Mouse (Mus musculus) lung, adult 18-20 months (tissue): Measurements from ENCODE around the gene Serinc2.
A peak's percentile ranks its signal among the peaks of the same experiment; 100 is the strongest.

Source experiments
- DNase-seq, 2 experiments: peaks; one replicate each; pipeline ENCODE4 v3.0.0; 2022; ENCODE audit warnings: mixed read lengths in 2 of 2

The Serinc2 gene

DNA sequence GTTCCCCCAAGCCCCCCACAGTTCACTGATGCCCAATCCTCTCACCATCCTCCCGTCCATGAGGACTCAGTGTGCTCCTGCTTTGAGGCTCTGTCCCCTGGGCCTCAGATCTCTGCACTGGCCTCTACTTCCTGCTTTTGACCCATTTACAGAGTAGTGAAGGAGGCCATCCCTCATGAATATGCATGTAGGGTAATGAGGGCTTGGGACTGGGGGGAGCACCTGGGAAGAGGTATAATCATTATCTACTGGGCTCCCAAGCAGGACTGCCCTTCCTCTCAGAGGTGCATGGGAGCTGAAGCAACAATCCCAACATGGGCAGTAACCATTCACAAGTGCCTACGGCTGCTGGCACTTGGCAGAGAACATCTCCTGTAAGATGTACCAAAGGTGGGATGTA is at the start of gene Serinc2:
Serinc2 (minus strand) TSS at position 101 of the 400 bp plus-strand sequence.
- no peak for DNase-seq

DNA sequence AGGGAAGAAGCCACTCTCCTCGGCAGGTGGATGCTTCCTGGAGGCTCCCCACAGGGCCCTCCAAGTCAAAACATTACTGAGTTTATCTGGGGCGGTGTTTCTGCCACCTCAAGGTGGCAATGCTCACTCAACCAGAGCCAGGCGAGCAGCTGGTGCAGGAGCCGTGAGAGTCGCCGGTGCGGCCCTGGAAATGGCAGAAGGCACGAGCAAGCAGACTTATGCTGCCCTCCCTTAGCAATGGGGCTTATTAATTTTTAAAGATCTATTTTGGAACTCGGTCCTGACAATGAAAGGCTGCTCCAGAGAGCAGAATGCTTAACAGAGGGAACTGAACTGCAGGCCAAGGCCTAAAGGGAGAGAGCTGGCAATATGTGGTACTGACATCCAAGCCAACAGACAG is 48.4 kb upstream of the Serinc2 start:
- no peak for DNase-seq

DNA sequence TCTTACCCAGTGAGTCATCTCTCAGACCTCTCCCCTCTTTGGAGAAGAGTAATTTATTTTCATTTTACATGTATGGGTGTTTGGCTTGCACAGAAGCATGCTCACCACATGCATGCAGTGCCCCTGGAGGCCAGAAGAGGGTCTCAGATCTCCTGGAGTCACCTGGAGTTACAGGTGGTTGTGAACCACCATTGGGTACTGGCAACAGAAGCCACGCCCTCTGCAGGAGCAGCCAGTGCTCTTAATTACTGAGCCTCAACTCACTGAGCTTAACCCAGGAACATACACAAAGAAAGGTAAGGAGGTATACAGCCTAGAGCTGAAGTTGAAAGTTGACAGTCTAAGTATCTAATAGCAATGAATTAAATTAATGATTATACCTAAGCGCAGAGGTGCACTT is 46.4 kb upstream of the Serinc2 start:
- no peak for DNase-seq

DNA sequence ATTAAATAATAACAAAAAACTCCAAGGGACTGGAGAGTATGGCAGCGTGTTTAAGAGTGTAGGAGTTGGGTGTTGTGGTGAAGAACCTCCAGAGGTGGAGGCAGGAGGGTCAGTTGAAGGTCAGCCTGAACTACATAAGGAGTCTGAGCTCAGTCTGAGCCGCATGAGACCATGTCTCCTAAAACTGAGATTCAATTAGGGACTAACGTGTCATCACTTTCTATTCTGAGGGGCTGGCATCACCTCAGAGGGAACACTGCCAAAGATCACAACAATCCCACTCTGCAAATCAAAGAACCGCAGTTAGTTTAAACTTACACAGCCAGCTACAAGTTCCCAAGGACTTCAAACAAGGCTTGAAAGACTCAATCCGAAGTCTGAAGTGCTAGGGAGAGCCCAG is 44.6 kb upstream of the Serinc2 start:
- no peak for DNase-seq

DNA sequence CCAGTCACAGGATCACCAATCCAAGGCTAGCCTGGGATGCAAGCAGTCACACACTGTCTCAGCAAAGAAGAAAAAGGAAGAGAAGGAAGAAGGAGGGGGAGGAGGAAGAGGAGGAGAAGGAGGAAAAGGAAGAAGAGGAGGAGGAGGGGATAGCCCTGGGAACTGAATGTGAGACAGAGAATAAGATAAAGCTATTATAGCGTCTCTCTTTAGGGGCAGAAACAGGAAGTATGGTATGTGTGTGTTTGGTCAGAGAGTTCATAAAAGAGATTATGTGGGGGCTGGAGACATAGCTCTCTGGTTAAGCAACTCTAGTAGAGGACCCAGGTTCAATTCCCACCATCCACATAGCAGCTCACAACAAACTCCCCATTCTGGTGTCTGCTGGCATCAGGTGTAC is 44.2 kb upstream of the Serinc2 start:
- no peak for DNase-seq

DNA sequence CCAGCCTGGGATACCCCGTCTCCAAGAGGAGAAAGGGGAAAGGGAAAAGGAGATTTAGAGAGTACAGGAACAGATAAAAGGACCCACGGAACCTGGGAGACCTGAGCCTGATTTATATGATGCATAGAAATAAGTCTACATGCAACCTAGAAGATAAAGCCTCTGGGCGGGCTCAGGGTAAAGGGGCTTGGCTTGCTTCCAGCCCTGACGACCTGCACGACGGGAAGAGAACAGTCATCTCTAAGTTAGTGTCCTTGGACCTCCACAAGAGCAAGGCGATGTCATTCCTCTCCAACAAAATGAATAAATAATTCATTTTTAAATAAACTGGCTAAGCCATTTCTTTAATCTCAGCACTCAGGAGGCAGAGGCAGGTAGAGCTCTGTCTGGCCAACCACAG is 43.6 kb upstream of the Serinc2 start:
- DNase-seq: no peak

DNA sequence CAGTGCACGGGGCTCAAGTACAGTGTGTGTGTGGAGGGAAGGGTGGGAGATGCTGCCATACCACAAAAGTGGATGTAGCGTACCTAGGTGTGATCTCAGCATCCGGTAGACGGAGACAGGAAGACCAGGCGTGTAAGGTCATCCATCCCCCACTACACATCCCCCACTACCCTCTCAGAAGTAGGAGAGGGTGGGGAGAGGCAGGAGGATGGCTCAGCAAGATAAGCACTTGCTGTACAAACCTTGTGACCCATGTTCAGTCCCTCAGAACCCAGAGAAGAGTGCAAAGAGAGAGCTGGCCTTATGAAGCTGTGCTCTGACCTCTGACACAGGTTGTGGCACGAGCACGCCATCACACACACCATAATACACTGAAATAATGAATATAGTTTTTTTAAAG is 42.6 kb upstream of the Serinc2 start:
- no peak for DNase-seq

DNA sequence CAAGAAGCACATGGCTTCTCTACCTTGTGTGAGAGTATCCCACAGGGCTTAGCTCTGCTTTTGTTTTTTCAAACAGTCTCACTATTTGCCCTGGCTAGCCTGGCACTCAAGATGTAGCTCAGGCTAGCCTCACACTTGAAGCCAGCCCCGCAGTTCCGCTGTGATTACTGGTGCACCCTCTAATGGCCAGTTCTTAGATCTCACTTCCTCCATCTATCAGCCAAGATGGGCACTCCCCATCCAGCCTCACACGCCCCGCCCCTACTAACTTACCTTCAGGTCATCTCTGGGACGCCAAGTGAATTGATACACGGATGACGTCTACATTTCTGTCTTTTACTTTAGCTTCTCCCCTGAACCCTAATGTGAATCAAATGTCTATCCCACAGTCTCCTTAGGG is 40.6 kb upstream of the Serinc2 start:
- no peak for DNase-seq

DNA sequence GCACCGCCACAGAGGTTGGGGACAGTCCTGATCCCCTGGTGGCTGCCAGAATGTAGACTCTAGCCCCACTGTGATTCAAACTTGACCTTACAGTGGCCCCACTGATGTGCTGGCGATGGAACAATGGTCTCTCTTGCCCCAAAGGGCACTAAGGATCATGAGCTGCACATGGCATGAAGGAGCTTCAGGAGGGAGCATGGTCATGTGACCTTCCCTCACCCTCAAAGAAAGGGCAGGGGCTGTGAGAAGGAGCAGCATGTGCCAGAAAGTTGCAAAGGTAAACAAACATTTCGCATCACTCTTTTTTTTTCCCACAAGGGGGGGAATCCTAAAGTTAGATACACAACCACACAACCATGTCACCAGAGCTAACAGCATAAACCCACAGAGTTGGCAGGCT is 39.1 kb upstream of the Serinc2 start:
- DNase-seq: no peak

DNA sequence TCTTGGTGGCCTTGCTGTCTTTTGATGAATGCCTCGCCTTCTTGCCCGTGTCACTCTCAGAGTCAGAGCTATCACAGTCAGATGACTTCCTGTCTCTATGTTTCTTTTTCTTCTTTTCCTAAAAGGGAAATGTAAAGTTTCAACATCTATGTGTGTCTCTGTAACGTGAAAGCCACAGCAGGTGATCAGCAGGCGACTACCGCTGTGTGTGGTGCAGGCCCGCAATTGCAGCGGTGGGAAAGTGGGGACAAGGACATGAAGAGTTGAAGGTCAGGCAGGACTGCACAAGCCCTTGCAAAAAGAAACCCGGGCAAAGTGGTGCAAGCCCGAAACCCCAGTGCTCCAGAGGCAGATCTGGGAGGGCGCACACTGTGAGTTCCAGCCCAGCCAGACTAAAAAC is 37.7 kb upstream of the Serinc2 start:
- DNase-seq: no peak

DNA sequence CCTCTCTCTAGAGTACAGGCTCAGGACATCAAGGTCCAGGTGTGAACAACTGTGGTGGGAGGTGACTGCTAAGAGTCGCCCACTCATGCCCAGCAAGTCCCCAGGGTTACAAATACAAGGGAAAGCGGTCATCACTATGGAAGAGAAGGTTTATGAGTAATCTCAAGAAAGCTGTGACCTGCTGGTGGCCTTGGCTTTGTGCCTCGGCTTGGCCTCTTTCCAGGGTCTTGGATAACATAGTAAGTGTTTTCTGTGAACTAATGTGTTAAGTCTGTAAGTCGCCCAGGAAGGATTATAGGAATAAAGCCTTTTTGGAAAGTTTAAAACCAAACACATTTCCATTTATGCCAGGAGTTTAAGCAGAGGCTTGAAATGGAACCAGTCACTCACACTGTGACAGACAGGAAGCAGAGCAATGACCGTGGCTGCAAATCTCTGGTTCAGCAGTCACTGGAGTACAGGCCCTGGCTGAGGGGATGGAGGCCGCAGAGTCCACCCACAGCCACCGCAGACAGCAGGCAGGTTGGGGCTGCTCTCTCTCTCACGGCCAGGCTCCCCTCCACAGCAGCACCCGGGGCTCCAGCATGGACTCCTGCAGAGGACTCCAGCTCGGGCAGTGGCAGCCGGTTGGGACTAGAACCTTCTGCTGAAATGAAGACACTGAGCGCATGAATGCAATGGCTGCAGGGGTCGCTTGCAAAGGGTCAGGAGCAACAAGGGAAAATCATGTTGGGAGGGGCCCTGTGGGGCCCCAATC is 36.9 kb upstream of the Serinc2 start:
- DNase-seq: peak in 1 of 2 experiments; percentile 25

DNA sequence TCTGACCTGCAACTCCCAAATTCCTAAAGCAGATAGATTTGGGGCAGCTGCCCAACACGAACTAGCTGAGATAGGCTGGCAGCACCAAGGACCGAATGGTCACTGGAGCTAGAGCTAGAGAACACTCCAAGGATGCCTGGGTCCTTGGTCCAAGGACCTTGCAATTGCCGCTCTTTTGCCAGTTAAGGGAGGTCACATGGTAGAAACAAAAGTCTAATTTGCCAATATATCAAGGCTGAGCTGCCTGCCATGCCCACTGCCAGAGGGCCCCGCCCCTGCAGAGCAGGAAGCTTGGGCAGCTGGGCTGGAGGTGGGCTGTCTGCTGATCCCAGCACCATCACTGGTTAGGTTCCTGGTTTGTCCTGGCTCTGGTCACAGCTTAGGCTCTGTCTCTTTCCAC is 34.5 kb upstream of the Serinc2 start:
- no peak for DNase-seq

DNA sequence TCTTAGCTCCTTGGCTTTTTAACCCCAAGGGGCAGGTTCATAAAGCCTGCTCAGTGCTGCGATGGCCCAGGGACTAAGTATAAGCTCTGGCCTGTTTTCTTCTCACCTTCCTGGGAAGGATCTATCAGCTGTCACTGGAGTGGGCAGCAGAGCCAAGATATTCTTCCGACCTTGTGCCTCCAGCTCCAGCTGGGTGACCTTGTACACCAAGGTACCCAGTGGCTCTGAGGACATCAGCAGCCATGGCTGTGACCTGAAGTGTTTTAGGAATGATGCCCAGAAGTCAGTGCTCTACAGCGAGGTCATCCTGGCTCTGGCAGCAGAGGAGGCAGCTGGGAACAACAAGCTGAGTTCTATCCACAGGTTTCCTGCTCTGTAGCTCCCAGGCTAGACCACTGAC is 33.5 kb upstream of the Serinc2 start:
- no peak for DNase-seq

DNA sequence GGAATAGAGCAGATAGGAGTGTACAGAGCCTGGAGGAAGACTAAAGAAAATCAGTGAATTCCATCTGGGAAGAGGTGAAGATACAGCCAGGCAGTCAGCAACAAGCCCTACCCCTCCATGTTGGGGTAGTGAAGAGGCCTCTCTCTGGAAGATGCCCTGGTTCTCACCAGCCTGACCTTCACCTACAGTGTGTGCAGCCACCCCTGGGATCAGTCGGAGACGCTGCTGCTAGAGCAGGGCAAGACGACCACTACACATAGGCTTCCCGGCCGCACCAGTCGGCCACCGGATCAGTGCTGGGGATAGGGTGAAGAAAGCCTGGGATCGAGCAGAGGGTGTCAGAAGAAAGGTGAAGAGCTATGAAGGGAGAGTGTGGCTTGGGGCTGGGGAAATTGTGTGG is 30.2 kb upstream of the Serinc2 start:
- no peak for DNase-seq

DNA sequence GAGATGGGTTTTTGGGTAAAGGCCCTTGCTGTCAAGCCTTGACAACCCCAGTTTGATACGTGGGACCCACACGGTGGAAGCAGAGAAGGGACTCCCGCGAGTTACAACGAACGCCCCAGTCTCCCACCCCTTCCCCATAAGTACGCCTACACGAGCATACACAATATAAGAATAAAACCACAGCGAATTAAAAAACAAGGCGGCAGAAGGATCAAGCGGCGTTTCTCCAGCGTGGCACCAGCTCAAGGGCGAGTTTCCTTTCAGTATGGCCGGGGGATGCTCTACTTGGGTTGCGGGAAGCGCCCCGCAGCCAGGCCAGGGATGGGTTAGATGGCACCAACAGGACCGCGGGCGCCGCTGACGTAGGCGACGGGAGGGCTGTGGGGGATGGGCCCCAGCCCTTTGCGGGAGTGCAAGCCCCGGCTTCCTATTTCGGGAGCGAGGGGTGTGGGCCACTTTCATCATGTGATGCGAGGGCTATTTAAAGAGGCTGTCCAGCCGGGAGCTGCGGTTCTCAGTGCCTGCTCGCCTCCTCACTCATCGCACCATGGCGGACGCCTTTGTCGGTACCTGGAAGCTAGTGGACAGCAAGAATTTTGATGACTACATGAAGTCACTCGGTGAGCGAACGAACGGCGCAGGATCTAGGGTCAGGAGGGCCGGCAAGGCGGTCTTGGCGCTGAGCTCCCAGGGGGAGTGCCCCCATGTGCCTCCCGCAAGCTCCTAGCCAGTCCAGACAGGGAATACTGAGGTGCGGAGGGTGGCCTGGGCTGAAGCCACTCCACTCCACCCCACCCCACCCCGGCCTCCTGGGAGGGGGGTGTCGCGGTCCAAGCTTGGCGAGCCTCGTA is 29.5 kb upstream of the Serinc2 start, which contains the start of the genes Fabp3 and Gm10570:
Fabp3 (plus strand) TSS at position 365 of the 851 bp plus-strand sequence.
Gm10570 (minus strand) TSS at position 444 of the 851 bp plus-strand sequence.
- DNase-seq: peak; percentile 20 to 41

DNA sequence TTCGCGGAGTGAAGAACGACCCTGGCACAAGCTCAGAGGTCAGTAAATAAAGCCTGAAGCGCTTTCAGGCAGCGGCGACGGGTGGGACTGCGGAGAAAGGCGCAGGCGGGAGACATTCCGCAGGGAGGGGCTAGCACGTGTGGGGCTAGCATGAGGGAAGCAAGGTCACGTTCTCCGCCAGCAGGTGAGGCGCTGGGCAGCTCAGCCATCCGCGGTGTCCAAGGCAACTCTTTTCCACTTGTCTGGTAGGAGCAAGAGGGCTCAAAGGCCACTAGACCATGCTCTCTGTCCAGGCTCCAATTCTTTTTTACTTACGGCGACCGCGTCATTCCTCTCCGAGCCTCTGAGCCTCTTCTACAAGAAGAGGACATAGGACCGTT is 28.8 kb upstream of the Serinc2 start:
- DNase-seq: peak; percentile 72 to 84

DNA sequence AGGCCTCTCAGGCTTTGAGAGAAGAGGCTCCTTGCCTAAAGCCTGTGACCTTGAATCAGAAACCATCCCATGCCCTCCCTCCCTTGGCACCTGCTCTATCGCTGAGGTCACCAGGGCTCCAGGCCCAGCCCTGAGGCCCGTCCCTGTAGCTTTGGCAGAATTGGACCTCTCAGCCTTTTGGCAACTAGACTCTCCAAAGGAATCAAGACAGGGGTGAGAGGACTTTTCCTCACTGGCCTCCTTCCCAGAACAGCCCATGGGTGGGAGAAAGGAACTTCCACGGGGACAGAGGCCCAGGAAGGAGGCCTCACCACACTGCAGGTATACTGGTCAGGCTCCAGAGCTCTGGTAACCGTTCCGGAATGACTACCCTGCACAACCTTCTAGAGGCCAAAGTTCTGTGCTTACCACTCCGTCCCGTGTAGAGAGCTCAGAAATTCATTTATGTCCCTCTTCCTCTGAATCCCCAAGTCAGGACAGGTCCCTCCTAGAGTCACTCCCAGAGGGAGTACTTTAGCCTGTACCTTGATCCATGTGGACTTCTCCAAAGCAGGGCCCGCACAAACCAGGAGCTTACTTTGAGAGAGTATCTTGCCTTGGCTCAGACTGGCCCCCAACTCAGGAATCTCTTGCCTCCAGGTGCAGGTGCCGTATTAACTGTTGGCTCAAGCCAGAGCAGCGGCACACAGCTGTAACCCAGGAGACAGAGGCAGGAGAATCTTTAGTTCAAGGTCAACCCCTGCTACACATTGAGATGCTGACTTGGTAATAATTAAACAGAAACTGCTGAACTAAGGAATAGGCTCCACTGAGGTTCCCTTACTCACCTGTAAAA is 28.0 kb upstream of the Serinc2 start:
- DNase-seq: peak; percentile 12 to 21

DNA sequence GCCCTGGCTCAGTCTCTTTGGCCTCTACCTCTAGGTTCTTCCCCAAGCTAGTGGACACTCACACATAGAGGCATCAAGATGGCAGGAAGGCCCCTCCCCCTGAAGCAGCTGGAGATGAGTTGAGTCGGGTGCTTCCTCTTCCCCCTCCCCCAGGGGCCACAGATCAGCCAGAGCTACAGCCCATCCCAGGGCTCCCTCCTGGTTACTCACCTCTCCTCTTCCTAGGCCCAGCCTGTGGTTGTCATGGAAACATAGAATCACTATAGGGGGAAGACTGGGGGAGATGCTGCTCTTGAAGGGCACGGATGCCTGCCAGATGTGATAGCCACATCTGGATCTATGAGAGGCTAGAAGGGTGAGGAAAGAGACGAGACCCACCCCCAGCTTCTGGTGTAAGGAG is 25.7 kb upstream of the Serinc2 start:
- no peak for DNase-seq

DNA sequence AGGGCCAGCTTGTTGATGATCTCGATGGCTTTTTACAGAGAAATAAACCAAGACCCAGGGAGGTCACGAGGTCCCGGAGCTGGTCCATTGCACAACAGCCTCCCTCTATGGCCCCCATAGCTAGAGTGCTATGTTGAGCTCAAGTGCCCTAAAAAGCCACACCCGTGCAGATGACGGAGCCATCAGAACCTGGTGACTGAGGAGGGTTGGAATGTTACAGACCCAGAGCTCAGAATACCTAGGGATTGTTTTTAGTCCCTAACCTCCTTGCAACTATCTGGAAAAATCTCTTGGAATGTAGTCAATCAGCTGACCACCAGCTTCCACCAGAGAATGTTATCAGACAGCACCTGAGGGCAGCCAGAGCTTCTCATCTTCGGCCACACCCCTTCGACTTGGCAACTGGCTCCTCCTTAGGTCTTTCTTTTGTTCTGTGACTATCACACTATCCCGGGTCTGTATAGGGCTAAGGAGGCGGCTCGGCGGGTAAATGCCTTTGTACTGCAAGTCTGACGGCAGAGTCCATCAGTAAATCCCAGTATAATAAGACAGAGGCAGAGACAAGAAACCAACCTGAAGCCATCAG is 23.4 kb upstream of the Serinc2 start:
- peak; percentile 18 to 33 for DNase-seq

DNA sequence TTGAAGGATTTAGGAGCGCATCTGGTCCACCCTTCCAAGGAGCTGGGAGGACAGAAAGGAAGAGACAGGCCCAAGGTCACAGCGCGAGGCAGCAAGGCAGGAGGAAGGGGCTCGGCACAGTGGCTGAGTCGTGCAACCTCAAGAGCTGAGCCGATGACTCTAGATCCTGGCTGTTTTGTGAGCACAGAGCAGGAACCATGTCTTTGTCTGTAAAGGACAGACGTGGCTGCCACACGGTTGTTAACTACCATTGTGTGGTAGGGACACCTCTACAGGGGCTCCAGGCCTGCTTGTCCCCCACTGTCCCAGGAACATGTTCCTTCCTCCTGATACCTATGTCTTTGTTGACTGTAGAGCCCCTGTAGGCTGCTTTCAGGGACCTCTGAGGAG is 20.6 kb upstream of the Serinc2 start:
- no peak for DNase-seq

DNA sequence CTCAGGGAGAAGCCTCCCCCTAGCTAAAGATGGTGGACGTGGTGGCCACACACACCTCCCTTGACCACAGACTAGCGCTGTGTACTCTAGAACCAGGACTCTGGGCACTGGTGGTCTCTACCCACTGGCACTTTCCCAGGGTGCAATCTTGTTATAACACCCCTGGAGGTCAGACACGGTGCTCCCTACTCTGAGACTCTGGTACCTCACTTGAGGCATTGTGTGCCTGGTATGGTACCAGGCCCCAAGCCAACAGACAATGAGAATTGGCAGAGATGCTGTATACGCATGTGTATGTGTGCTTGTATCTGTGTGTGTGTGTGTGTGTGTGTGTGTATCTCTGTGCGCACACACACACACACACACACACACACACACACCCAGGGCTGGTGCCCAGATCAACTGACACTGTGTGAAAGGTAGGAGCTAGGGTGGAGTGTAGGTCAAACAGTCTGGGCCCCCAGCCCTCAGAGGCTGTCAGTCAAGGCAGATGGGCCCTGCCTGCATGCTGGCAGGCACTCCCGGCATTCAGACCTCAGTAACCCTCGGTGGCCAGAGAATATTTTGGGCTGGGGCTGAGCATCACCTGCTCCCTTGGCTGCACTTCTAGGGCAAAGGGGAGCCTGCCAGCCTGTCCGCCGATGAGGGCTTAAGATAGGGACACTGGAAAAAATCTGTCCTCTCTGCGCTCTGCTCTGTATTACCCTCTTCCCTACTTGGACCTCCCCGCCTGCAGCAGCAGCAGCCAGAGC is 20.0 kb upstream of the Serinc2 start:
- DNase-seq: no peak

DNA sequence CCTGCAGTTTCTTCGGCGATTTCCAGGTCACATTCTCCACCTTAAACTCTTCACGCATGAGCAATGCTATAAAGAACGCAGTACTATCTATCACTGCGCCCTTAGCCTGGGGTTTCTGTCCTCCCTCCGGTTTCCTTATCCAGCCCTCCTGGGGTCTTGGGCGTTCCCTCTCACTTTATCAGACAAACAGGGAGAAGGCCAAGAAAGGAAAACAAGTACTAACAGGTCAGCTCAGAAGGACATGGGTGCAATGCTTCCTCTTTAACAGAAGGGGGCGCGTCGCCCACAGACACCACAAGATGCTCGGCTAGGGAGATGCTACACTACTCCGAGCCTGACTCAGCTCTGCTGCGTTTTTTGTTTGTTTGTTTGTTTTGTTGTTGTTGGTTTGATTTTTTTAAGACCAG is 18.1 kb upstream of the Serinc2 start:
- DNase-seq: no peak
